Mouse (Mus musculus): ENCODE measurements around the gene Lzts3. TPM values are rescaled to one million over a fixed set of nuclear protein-coding genes. Genes with fewer than 3 reads are reported as not detected.

Gene Lzts3
- total RNA-seq, 4 experiments from 2014 or later = 5.0 to 7.0 (median 5.4) TPM

Other genes with a start within 250 kb of the Lzts3 start
- 1 to 10 TPM; 2.6 to 5.2 (median 3.8) TPM for gene Cpxm1, start 245.2 kb downstream of the Lzts3 start, total RNA-seq (2022)
- not detected for gene Gm28372, start 237.6 kb downstream of the Lzts3 start, total RNA-seq (2022)
- gene 1700020A23Rik, start 237.5 kb downstream of the Lzts3 start, total RNA-seq (2022) = not detected
- gene Tmem239, start 236.3 kb downstream of the Lzts3 start, total RNA-seq (2022) = not detected
- gene Vps16, start 218.5 kb downstream of the Lzts3 start, total RNA-seq (2022) = 10 to 100 TPM; 21.6 to 28.9 (median 24.7) TPM
- 1 to 10 TPM; 6.1 to 7.2 (median 6.5) TPM for gene Pced1a, start 218.1 kb downstream of the Lzts3 start, total RNA-seq (2022)
- 10 to 100 TPM; 44.2 to 48.0 (median 46.4) TPM for gene Ptpra, start 192.5 kb downstream of the Lzts3 start, total RNA-seq (2022)
- 10 to 100 TPM; 67.0 to 84.9 (median 72.2) TPM for gene Mrps26, start 79.1 kb downstream of the Lzts3 start, total RNA-seq (2022)
- gene Oxt, start 66.6 kb downstream of the Lzts3 start, total RNA-seq (2022) = not detected
- gene Avp, start 60.2 kb downstream of the Lzts3 start, total RNA-seq (2022) = 10 to 100 TPM in 3 of 4 experiments, 1 to 10 TPM in 1; 9.3 to 20.9 (median 16.9) TPM
- gene Fastkd5, start 12.8 kb downstream of the Lzts3 start, total RNA-seq (2022) = 1 to 10 TPM; 6.0 to 8.6 (median 8.1) TPM
- 1 to 10 TPM; 5.0 to 5.7 (median 5.2) TPM for gene Ubox5, start 12.8 kb downstream of the Lzts3 start, total RNA-seq (2022)
- 100 to 1,000 TPM in 3 of 4 experiments, 10 to 100 TPM in 1; 97.9 to 110 (median 105) TPM for gene Ddrgk1, start 21.9 kb upstream of the Lzts3 start, total RNA-seq (2022)
- gene Itpa, start 24.8 kb upstream of the Lzts3 start, total RNA-seq (2022) = 10 to 100 TPM; 15.9 to 18.9 (median 18.3) TPM
- gene Slc4a11, start 54.7 kb upstream of the Lzts3 start, total RNA-seq (2022) = under 1 TPM in 3 of 4 experiments, not detected in 1; 0.17 to 0.28 (median 0.22) TPM